10 mouse cellular contexts compared by ENCODE assay signal in the genomic region with DNA sequence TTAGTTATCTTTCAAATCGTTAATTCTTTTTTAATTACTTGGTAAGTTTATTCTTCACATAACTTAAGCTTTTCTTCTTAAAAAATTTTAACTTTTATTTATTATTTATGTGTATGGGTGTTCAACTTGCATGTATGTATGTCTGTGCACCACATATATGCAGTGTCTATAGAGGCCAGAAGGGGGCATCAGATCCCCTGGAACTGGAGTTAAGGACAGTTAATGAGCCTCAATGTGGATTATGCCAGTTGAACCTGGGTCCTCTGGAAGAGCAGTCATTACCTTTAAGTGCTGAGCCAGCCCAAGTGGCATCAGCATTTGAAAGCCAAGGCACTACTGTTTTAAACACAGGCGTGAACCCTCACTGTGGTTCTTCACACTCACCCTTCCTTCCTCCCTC.
DNase-seq lines count a peak whose midpoint lies in the region; ATAC-seq and TF ChIP-seq lines count a peak whose summit lies in the region.
"Had no signal": no experiment of that assay in that cellular context is flagged by ENCODE, and none has a peak within 500 bp of the region (broad histone marks: within the 10 kb centered on the region; RNA-seq: fewer than 3 reads in every experiment).

No protein-coding gene starts in this region.

- H3K27me3 ChIP-seq in lung, embryonic 14.5 days (ENCODE audit: insufficient read depth, low read length) = no peaks in the 10 kb centered on the region
- H3K27me3 ChIP-seq in forebrain, embryonic 11.5 days (ENCODE audit: control insufficient read depth, insufficient read depth, low read length) = no peaks in the 10 kb centered on the region
- no peaks in the 10 kb centered on the region for H3K27me3 ChIP-seq in kidney, adult 2 months (replicated peaks; ENCODE audit: control insufficient read depth, insufficient read depth, low read length)
- H3K27me3 ChIP-seq: limb, embryonic 12.5 days; stomach, embryonic 15.5 days had no signal

- no peak overlapping the region for H3K4me3 ChIP-seq in lung, embryonic 14.5 days (ENCODE audit: low read depth, low read length)
- no peak overlapping the region for H3K4me3 ChIP-seq in forebrain, embryonic 11.5 days (ENCODE audit: low read depth, low read length)
- H3K4me3 ChIP-seq in kidney, adult 2 months (ENCODE audit: insufficient read depth, low read depth, low read length) = no peak overlapping the region
- H3K4me3 ChIP-seq: limb, embryonic 12.5 days; stomach, embryonic 15.5 days had no signal

- WGBS in lung, embryonic 14.5 days = 9% methylated on average over 2 of the region's 2 CpGs
- 8% methylated on average over 2 of the region's 2 CpGs for WGBS in forebrain, embryonic 11.5 days
- 8% methylated on average over 2 of the region's 2 CpGs for WGBS in kidney, adult 2 months

- H3K27ac ChIP-seq in lung, embryonic 14.5 days (ENCODE audit: low read depth) = no peak overlapping the region
- no peak overlapping the region for H3K27ac ChIP-seq in forebrain, embryonic 11.5 days (ENCODE audit: low read depth, low read length)
- H3K27ac ChIP-seq in kidney, adult 2 months (ENCODE audit: insufficient read depth, low read depth, low read length) = no peak overlapping the region
- H3K27ac ChIP-seq: limb, embryonic 12.5 days; stomach, embryonic 15.5 days had no signal

- H3K4me1 ChIP-seq in lung, embryonic 14.5 days (ENCODE audit: insufficient read depth) = no peaks in the 10 kb centered on the region
- no peaks in the 10 kb centered on the region for H3K4me1 ChIP-seq in forebrain, embryonic 11.5 days (replicated peaks; ENCODE audit: control insufficient read depth, insufficient read depth, low read length)
- H3K4me1 ChIP-seq in kidney, adult 2 months (ENCODE audit: control insufficient read depth, insufficient read depth, low read length) = no peaks in the 10 kb centered on the region
- H3K4me1 ChIP-seq: limb, embryonic 12.5 days; stomach, embryonic 15.5 days had no signal

- H3K36me3 ChIP-seq in lung, embryonic 14.5 days (ENCODE audit: insufficient read depth) = no peaks in the 10 kb centered on the region
- no peaks in the 10 kb centered on the region for H3K36me3 ChIP-seq in forebrain, embryonic 11.5 days (ENCODE audit: control insufficient read depth, insufficient read depth, low read length)
- H3K36me3 ChIP-seq in kidney, adult 2 months (ENCODE audit: control insufficient read depth, insufficient read depth, low read length) = no peaks in the 10 kb centered on the region
- H3K36me3 ChIP-seq: limb, embryonic 12.5 days; stomach, embryonic 15.5 days had no signal

- TF ChIP-seq CTCF in lung, embryonic 14.5 days (IDR thresholded peaks at IDR 0.05; ENCODE audit: low read depth) = peak; percentile 68
- TF ChIP-seq CTCF in kidney, adult 2 months (conservative IDR thresholded peaks at IDR 0.05; ENCODE audit: insufficient read depth, insufficient read length, low read depth, low read length) = no peak

- DNase-seq in lung, embryonic 14.5 days = peak; percentile 78
- no peak for DNase-seq in lung, postnatal 25 days (ENCODE audit: low spot score)
- peak; percentile 19 for DNase-seq in adipocyte (ENCODE audit: low spot score)
- DNase-seq in forebrain, embryonic 11.5 days (ENCODE audit: low spot score) = peak; percentile 65
- peak; percentile 23 for DNase-seq in kidney, adult 2 months
- no peak for DNase-seq in thymus, postnatal 25 days

- no peak for TF ChIP-seq POLR2A in kidney, adult 2 months (IDR thresholded peaks at IDR 0.05; ENCODE audit: low read depth, low read length)

- ATAC-seq in lung, embryonic 14.5 days (ENCODE audit: insufficient read depth) = peak; percentile 49; the same call in 1 of the 2 replicates
- ATAC-seq in forebrain, embryonic 11.5 days (replicated peaks; ENCODE audit: low FRiP score) = peak; percentile 80
- ATAC-seq in megakaryocyte-erythroid progenitor cell, adult 5-6 weeks (replicated peaks; ENCODE audit: low FRiP score, low TSS enrichment, poor library complexity, severe bottlenecking) = peak; percentile 68; the same call in 1 of the 2 replicates
- no peak for ATAC-seq in megakaryocyte, adult 5-6 weeks (ENCODE audit: poor library complexity, severe bottlenecking)

- H3K9me3 ChIP-seq in lung, embryonic 14.5 days (ENCODE audit: low read depth, low read length) = no peaks in the 10 kb centered on the region
- no peaks in the 10 kb centered on the region for H3K9me3 ChIP-seq in forebrain, embryonic 11.5 days (ENCODE audit: control insufficient read depth, low read length)
- H3K9me3 ChIP-seq: limb, embryonic 12.5 days; stomach, embryonic 15.5 days had no signal

- H3K9ac ChIP-seq in lung, embryonic 14.5 days = no peak overlapping the region
- H3K9ac ChIP-seq in forebrain, embryonic 11.5 days (ENCODE audit: low read length) = no peak overlapping the region
- H3K9ac ChIP-seq: limb, embryonic 12.5 days; stomach, embryonic 15.5 days had no signal

- H3K4me2 ChIP-seq in lung, embryonic 14.5 days = no peak overlapping the region
- no peak overlapping the region for H3K4me2 ChIP-seq in forebrain, embryonic 11.5 days (ENCODE audit: low read depth, low read length, severe bottlenecking)
- H3K4me2 ChIP-seq: limb, embryonic 12.5 days; stomach, embryonic 15.5 days had no signal

Comparison
In these comparisons a context has a peak if more than half of its experiments do, and no peak if none do; other contexts are left out.
1. DNase-seq: peak in lung, embryonic 14.5 days (single experiment), adipocyte (single experiment), forebrain, embryonic 11.5 days (single experiment) and kidney, adult 2 months (single experiment); none in lung, postnatal 25 days (single experiment) and thymus, postnatal 25 days (single experiment).